ENCODE assay signal across 15 mouse cellular contexts in the genomic region with DNA sequence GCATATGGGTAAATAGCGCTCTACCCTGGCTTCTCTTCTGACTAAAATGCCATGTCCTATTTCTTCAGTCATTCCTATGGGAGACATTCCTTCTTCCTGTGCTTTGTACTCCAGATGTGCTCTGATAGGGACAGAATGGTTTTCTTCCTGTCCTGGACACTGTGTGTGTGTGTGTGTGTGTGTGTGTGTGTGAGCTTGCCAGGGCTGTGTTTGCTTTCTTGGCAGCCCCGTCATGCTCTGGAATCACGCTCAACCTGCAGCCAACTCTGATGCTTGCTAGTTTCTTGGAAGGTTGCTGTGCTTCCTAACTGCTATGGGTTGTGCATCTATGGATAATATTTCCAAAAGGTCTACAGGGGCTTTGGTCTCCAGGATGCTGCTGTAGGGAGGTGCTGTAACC. TPM values are rescaled to one million over a fixed set of nuclear protein-coding genes. Genes with fewer than 3 reads are reported as not detected.
DNase-seq lines count a peak whose midpoint lies in the region; ATAC-seq lines count a peak whose summit lies in the region.
"Had no signal": no experiment of that assay in that cellular context is flagged by ENCODE, and none has a peak within 500 bp of the region (broad histone marks: within the 10 kb centered on the region; RNA-seq: fewer than 3 reads in every experiment).

No protein-coding gene starts in this region.

- DNase-seq in gastrocnemius, adult 18-20 months (ENCODE audit: low spot score) = peak; percentile 19
- no peak for DNase-seq in gastrocnemius, adult 8-10 months (ENCODE audit: low spot score in 2 of 2)
- peak; percentile 42 for DNase-seq in kidney, postnatal 10 days
- DNase-seq in kidney, adult 11 months = no peak
- peak; percentile 21 for DNase-seq in gastrocnemius, postnatal 25 days
- DNase-seq in lung, postnatal 10 days = peak; percentile 71
- DNase-seq in c-Kit-positive CD71-positive TER-119-positive erythroid progenitor cells, embryonic 14.5 days (ENCODE audit: low spot score) = no peak
- DNase-seq: adrenal gland, adult 8-10 months; cerebellum, adult 9-10 months; liver, embryonic 13.5 days had no signal

- ATAC-seq in CD4-positive, CD25-positive, alpha-beta regulatory T cell, adult 4 months = no peak
- ATAC-seq: Patski had no signal

RNA-seq across cellular contexts. Expression of a gene that starts 9.1 kb away (rescaled TPM):
- total RNA-seq in gastrocnemius, adult 18-20 months (2021) = 1 to 10 TPM; 2.3 to 3.1 TPM
- 1 to 10 TPM; 1.0 to 4.8 (median 2.0) TPM for total RNA-seq in gastrocnemius, adult 8-10 months (2022)
- total RNA-seq in gastrocnemius, postnatal 25 days (2021) = 1 to 10 TPM; 3.0 to 6.6 TPM
- 1 to 10 TPM; 1.1 TPM for polyA plus RNA-seq in CD4-positive, CD25-positive, alpha-beta regulatory T cell, adult 4 months (2017; shearing (Covaris generic))
- total RNA-seq: CH12.LX; megakaryocyte-erythroid progenitor cell, adult 5-6 weeks had no signal
- polyA plus RNA-seq: erythroblast, embryonic 14.5 days had no signal

Comparison
In these comparisons a context has a peak if more than half of its experiments do, and no peak if none do; other contexts are left out.
1. DNase-seq: peak in gastrocnemius, adult 18-20 months (single experiment), kidney, postnatal 10 days (single experiment), gastrocnemius, postnatal 25 days (single experiment) and lung, postnatal 10 days (single experiment); none in gastrocnemius, adult 8-10 months (0 of 2), kidney, adult 11 months (single experiment) and c-Kit-positive CD71-positive TER-119-positive erythroid progenitor cells, embryonic 14.5 days (single experiment).